In the genomic region with DNA sequence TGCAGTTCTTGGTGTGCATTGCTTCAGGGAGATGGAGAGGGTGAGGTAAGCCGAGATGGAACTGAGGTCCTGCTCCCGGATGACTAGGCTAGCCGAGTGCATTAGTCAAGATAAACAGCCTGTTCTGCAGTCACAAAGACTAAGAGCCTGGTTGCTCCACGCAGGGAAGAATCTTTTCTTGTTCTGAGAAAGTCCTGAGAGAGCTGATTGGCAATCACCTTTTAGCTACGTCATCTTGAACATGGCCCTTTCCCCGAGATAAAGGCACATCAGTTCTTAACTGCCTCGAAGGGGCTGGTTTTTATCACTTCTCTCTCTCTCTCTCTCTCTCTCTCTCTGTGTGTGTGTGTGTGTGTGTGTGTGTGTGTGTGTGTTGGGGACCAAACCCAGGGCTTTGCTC, we compare ENCODE assay signal across 26 mouse cellular contexts.
DNase-seq lines count a peak whose midpoint lies in the region; ATAC-seq and TF ChIP-seq lines count a peak whose summit lies in the region.
"Had no signal": no experiment of that assay in that cellular context is flagged by ENCODE, and none has a peak within 500 bp of the region (broad histone marks: within the 10 kb centered on the region; RNA-seq: fewer than 3 reads in every experiment).

No protein-coding gene starts in this region.

- TF ChIP-seq POLR2A in olfactory bulb, adult 2 months (IDR thresholded peaks at IDR 0.05; ENCODE audit: insufficient read depth, low read depth, low read length) = no peak

- ATAC-seq in kidney, postnatal 0 days (replicated peaks; ENCODE audit: low FRiP score, low read depth) = no peak
- ATAC-seq in neural tube, embryonic 13.5 days (ENCODE audit: low read depth) = no peak
- ATAC-seq in liver, embryonic 15.5 days (ENCODE audit: insufficient read depth) = peak; percentile 56
- ATAC-seq: CD4-positive, CD25-positive, alpha-beta regulatory T cell, adult 4 months had no signal

- WGBS in kidney, postnatal 0 days = 26% methylated on average over 7 of the region's 7 CpGs
- 55% methylated on average over 7 of the region's 7 CpGs for WGBS in neural tube, embryonic 13.5 days
- 22% methylated on average over 7 of the region's 7 CpGs for WGBS in liver, embryonic 15.5 days (ENCODE audit: insufficient replicate concordance)
- 42% methylated on average over 7 of the region's 7 CpGs for WGBS in olfactory bulb, adult 2 months
- WGBS in hindbrain, embryonic 10.5 days = 80% methylated on average over 7 of the region's 7 CpGs

- no peak overlapping the region for H3K9ac ChIP-seq in kidney, postnatal 0 days (ENCODE audit: low read depth, low read length)
- H3K9ac ChIP-seq in neural tube, embryonic 13.5 days = no peak overlapping the region
- H3K9ac ChIP-seq in liver, embryonic 15.5 days = no peak overlapping the region
- H3K9ac ChIP-seq: heart, embryonic 13.5 days; hindbrain, embryonic 12.5 days; limb, embryonic 13.5 days; lung, embryonic 14.5 days had no signal

- peak; percentile 21 for DNase-seq in kidney, postnatal 0 days (ENCODE audit: low spot score)
- no peak for DNase-seq in kidney, postnatal 36 days
- DNase-seq in neural tube, embryonic 10.5 days (ENCODE audit: extremely low spot score, low spot score) = no peak
- no peak for DNase-seq in hindbrain, embryonic 10.5 days (ENCODE audit: low spot score)
- DNase-seq in adrenal gland, adult 8-10 months = no peak
- DNase-seq: adrenal gland, postnatal 10 days; cerebellum, adult 11 months; cerebellum, postnatal 10 days; gastrocnemius, postnatal 25 days; heart, adult 2 months; heart, postnatal 14 days; kidney, adult 11 months; layer of hippocampus, postnatal 36 days; lung, embryonic 14.5 days; retina, postnatal 1 day; right cerebral cortex, postnatal 25 days; spleen, adult 18-20 months; thymus, postnatal 36 days had no signal

- H3K27me3 ChIP-seq in kidney, postnatal 0 days (ENCODE audit: insufficient read depth, low read length) = no peaks in the 10 kb centered on the region
- no peaks in the 10 kb centered on the region for H3K27me3 ChIP-seq in neural tube, embryonic 13.5 days
- H3K27me3 ChIP-seq in liver, embryonic 15.5 days = peaks cover 11% of the 10 kb centered on the region
- peaks cover 9% of the 10 kb centered on the region; the same call in 1 of the 2 replicates for H3K27me3 ChIP-seq in hindbrain, embryonic 10.5 days (ENCODE audit: insufficient read depth, poor library complexity, severe bottlenecking)

- H3K27ac ChIP-seq in kidney, postnatal 0 days = no peak overlapping the region
- peak overlapping the region; percentile 49; the same call in 1 of the 2 replicates for H3K27ac ChIP-seq in neural tube, embryonic 13.5 days (replicated peaks)
- H3K27ac ChIP-seq in liver, embryonic 15.5 days (replicated peaks) = no peak overlapping the region
- 0 out of 2 replicates have a peak overlapping the region, but pooled peaks have one; percentile 2 for H3K27ac ChIP-seq in olfactory bulb, adult 2 months (ENCODE audit: insufficient read depth, low read depth, low read length)
- no peak overlapping the region for H3K27ac ChIP-seq in hindbrain, embryonic 10.5 days
- H3K27ac ChIP-seq: heart, adult 2 months; heart, embryonic 13.5 days; hindbrain, embryonic 12.5 days; limb, embryonic 13.5 days had no signal

- no peaks in the 10 kb centered on the region for H3K9me3 ChIP-seq in kidney, postnatal 0 days (replicated peaks; ENCODE audit: low read length)
- H3K9me3 ChIP-seq in neural tube, embryonic 13.5 days = no peaks in the 10 kb centered on the region
- H3K9me3 ChIP-seq in liver, embryonic 15.5 days (replicated peaks) = no peaks in the 10 kb centered on the region
- H3K9me3 ChIP-seq in hindbrain, embryonic 10.5 days = no peaks in the 10 kb centered on the region
- H3K9me3 ChIP-seq: heart, embryonic 13.5 days; hindbrain, embryonic 12.5 days; limb, embryonic 13.5 days; megakaryocyte, embryonic 14.5 days had no signal

- no peaks in the 10 kb centered on the region for H3K4me1 ChIP-seq in kidney, postnatal 0 days (replicated peaks; ENCODE audit: insufficient read depth, low read length)
- H3K4me1 ChIP-seq in neural tube, embryonic 13.5 days (replicated peaks) = peaks cover 10% of the 10 kb centered on the region
- H3K4me1 ChIP-seq in liver, embryonic 15.5 days (replicated peaks) = peaks cover 7% of the 10 kb centered on the region; the same call in 1 of the 2 replicates
- H3K4me1 ChIP-seq in olfactory bulb, adult 2 months (ENCODE audit: control insufficient read depth, insufficient read depth, low read length) = peaks cover 14% of the 10 kb centered on the region
- H3K4me1 ChIP-seq in hindbrain, embryonic 10.5 days (replicated peaks) = 0 out of 2 replicates have a peak, but pooled peaks cover 1% of the 10 kb centered on the region
- H3K4me1 ChIP-seq: heart, embryonic 13.5 days; limb, embryonic 13.5 days; megakaryocyte, embryonic 14.5 days had no signal

- H3K36me3 ChIP-seq in kidney, postnatal 0 days (ENCODE audit: insufficient read depth, low read length) = no peaks in the 10 kb centered on the region
- H3K36me3 ChIP-seq in neural tube, embryonic 13.5 days = peaks cover 17% of the 10 kb centered on the region; the same call in 1 of the 2 replicates
- no peaks in the 10 kb centered on the region for H3K36me3 ChIP-seq in liver, embryonic 15.5 days (replicated peaks)
- no peaks in the 10 kb centered on the region for H3K36me3 ChIP-seq in hindbrain, embryonic 10.5 days
- H3K36me3 ChIP-seq: heart, embryonic 13.5 days; hindbrain, embryonic 12.5 days; limb, embryonic 13.5 days had no signal

- no peak for TF ChIP-seq CTCF in kidney, postnatal 0 days (IDR thresholded peaks at IDR 0.05; ENCODE audit: low read depth)
- TF ChIP-seq CTCF in olfactory bulb, adult 2 months (IDR thresholded peaks at IDR 0.05; ENCODE audit: insufficient read depth, low read depth, low read length) = no peak

- no peak overlapping the region for H3K4me3 ChIP-seq in kidney, postnatal 0 days (replicated peaks; ENCODE audit: low read depth, low read length)
- no peak overlapping the region for H3K4me3 ChIP-seq in neural tube, embryonic 13.5 days
- H3K4me3 ChIP-seq in liver, embryonic 15.5 days (replicated peaks) = no peak overlapping the region
- H3K4me3 ChIP-seq in olfactory bulb, adult 2 months (ENCODE audit: insufficient read depth, low read depth, low read length) = no peak overlapping the region
- no peak overlapping the region for H3K4me3 ChIP-seq in hindbrain, embryonic 10.5 days
- H3K4me3 ChIP-seq: heart, adult 2 months; heart, embryonic 13.5 days; hindbrain, embryonic 12.5 days; limb, embryonic 13.5 days; megakaryocyte, embryonic 14.5 days had no signal

- H3K4me2 ChIP-seq in kidney, postnatal 0 days (ENCODE audit: low read length) = no peak overlapping the region
- H3K4me2 ChIP-seq in neural tube, embryonic 13.5 days = no peak overlapping the region
- no peak overlapping the region for H3K4me2 ChIP-seq in liver, embryonic 15.5 days
- H3K4me2 ChIP-seq: heart, embryonic 13.5 days; hindbrain, embryonic 12.5 days; limb, embryonic 13.5 days; lung, embryonic 14.5 days had no signal

Comparison
In these comparisons a context has a peak if more than half of its experiments do, and no peak if none do; other contexts are left out.
1. H3K27ac ChIP-seq: peak in neural tube, embryonic 13.5 days (single experiment) and olfactory bulb, adult 2 months (single experiment); none in kidney, postnatal 0 days (single experiment), liver, embryonic 15.5 days (single experiment) and hindbrain, embryonic 10.5 days (single experiment).